Mouse (Mus musculus) cerebellum, adult 2 months (tissue): Measurements from ENCODE around the gene Armh3.

Experiments
- CTCF ChIP-seq: fragments of 200-500 bp; IDR thresholded peaks from 2 replicates; pipeline ENCODE4 v1.5.1; 2011; ENCODE audit warnings: low read depth, mild to moderate bottlenecking, control low read depth, low read length, moderate library complexity, borderline replicate concordance; ENCODE audit not compliant: insufficient read depth
- POLR2A ChIP-seq: fragments of 200-500 bp; IDR thresholded peaks from 2 replicates; pipeline ENCODE4 v1.6.1; 2011; ENCODE audit warnings: low read length, control low read depth, borderline replicate concordance; ENCODE audit not compliant: insufficient read depth

DNA sequence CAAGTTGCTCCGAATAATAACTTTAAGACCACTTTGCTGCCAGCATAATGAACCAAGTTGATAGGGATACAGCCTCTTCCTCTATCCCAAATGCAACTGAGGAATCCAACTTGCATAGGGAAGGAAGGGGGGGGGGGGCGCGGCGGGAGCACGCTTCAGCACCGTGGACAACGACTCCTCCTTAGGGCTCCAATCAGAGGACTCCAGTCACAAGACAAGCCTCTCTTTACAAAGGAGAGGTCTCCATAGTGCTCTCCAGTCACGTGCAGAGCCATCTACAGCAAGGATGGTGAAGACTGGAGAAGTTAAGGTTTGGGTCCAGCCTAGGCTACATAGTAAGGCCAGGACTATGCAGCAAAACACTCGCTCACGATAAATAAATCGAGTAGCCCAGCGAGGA lies 184.5 kb downstream of the Armh3 start:
- TF ChIP-seq CTCF (no peak), POLR2A (no peak)
